Mouse (Mus musculus): ENCODE data around the gene Fancc.

DNA sequence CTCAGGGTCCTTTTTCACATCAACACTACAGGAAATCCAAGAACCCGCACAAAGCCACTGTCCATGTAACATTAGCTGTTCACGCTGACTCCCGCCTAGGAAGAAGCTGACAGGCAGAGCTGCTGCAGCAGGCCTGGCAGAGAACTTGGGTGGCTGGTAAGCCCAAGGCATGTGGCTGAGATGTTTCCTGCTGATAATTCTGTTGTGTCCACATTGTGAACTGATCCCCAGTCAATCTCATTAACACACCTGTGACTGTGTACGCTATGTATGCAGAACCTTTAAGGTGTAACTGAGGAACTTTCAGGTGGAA, 182.5 kb downstream of the Fancc start:
- TF ChIP-seq POLR2A (IDR thresholded peaks at IDR 0.05; ENCODE audit: control insufficient read depth, extremely low read depth, insufficient read depth, low read length, poor library complexity) (no peak), CTCF (IDR thresholded peaks at IDR 0.05; ENCODE audit: borderline replicate concordance, control insufficient read depth, extremely low read depth, insufficient read depth, low read length, poor library complexity) (no peak)
